Mouse (Mus musculus): ENCODE results near the gene H2-M3.
"Not testable (repeated sequence)": the region's sequence is repeated elsewhere in the genome, so short reads cannot be mapped to it uniquely, and the experiment has no call there.

Gene H2-M3

GRCm38 (mm10) chr17:37270058-37270701 lies at the start of gene H2-M3:
TSS of gene H2-M3 (plus strand) at chr17:37270220.
- DNase-seq: peak; percentile 98

GRCm38 (mm10) chr17:37221879-37222278 lies 48.1 kb upstream of the H2-M3 start:
- DNase-seq: no peak

GRCm38 (mm10) chr17:37237230-37237629 lies 32.8 kb upstream of the H2-M3 start, which contains the start of gene Olfr97:
TSS of gene Olfr97 (minus strand) at chr17:37237330.
- not testable (repeated sequence) for DNase-seq

DNA sequence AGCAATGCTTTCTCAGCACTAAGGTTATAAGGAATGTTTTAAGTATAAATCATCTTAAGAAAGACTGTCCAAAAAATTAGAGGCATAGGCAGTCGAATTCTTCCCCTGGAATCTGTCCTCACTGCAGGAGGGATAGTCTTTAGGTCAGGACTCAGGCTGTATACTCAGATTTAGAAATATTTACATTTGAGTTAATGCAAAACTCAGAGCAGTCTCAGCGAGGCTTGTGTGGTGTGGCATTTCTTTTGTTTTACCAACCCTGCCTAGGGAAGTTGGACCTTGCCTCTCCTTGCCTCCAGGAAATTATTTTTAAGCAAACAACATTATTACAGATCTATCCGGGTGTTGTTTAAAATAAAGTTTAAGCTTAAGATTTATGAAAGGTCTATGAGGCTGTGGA lies 27.8 kb upstream of the H2-M3 start:
- DNase-seq: no peak

DNA sequence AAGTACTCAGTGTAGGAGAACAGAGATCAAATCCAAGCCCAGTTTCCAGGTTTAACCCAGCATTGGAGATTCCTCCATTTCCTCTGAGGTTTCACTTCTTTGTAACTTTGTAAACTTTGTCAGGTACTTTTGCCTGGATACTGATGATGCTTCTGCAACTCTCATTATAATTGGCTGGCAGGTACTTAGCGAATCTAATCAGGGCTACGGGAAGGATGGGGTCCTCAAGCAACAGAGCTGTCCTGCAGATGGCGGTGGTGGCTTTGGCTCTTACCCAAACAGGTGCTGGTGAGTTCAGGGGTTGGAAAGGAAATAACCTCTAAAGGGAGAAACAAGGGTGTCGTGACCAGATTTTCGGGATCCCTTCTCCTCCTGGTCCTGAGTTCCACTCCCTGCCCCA lies 23.3 kb upstream of the H2-M3 start:
- peak; percentile 74 for DNase-seq

- no peak for DNase-seq
These were observed 20.6 kb upstream of the H2-M3 start for GRCm38 (mm10) chr17:37249460-37249859.

- peak; percentile 47 for DNase-seq
These were observed 19.5 kb upstream of the H2-M3 start for GRCm38 (mm10) chr17:37250544-37250943.

- DNase-seq: no peak
These were observed 6.4 kb upstream of the H2-M3 start, which contains the start of gene Olfr98 for GRCm38 (mm10) chr17:37263626-37264025. TSS of gene Olfr98 (minus strand) at chr17:37263749.

- DNase-seq: peak; percentile 81
These were observed 677 bp downstream of the H2-M3 start for GRCm38 (mm10) chr17:37270702-37271092.

DNA sequence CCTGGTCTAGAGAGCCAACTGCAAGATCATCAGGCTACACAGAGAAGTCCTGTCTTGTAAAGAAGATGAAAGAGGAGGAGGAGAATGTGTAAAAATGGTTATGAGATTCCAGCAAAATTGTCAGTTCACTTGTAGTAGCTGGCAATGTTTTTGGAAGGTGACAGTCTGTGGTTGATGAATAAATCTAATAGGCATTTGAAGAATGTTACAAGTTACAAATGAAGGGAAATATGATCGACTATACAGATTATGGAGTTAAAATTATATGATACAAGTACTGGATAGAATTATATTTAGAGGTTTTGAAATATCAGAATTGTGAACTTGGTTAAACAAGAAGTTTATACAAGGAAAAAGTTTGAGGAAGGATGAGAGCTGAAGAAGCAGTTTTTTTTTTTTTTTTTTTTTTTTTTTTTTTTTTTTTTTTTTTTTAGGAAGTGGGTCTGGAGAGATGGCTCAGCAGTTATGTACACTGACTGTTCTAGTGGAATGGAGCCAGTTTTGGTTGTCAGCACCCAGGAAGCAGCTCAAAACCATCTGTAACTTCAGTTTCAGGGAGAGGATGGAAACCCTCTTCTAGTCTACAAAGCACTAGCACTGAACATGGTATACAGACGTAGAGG lies 5.7 kb downstream of the H2-M3 start:
- no peak for DNase-seq

DNA sequence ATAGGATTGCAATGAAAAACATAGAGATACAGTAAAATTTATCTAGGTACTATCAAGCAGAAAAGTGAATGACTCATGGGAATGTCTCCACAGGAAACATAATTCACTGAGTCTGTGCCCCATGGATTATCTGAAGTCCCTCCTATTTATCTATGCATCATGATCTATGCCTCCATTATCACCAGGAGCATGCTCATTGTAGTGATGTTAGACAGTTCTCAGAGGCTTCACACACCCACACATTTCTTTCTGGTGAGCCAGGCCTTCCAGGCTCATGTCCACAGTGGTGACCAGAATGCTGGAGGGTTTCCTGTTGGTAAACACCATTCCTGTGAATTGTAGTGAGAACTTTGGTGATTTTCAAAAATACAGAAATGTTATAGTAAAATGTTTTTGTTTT lies 6.6 kb downstream of the H2-M3 start:
- DNase-seq: no peak

DNA sequence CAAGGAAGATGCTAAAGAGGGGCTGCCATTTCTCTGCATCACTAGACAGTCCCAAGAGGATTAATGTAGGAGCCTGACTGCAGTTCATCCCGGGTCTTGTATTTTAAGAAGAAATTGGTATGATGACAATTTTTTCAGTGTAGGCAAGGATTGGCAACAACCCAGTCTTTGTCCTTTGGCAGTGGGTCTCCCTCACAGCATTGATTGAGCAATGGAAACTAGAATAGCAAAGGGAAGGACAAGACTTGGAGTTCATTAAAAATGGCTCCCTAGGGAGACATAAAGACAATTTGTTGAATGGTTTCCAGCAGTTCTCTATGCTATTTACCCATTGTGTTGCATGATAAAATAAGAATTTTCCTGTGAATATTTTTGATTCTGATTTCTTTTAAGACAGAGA lies 10.3 kb downstream of the H2-M3 start:
- no peak for DNase-seq

DNA sequence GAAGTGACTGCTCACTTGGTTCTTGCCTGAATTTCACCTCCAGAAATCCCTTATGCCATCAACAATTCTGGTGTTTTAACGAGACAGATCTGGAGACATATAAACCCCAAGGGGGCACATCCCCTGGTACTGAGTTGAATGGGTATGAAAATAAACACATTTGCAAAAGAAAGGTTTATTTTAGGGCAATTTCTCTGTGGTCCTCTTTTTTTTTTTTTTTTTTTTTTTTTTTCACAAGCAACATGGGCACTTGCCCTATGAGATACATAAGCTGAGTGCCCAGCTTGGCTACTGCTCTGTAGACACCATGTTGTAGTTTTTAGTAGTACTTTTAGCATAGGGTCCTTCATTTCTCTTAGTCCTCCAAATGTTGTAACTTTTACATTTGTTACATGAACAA lies 13.3 kb downstream of the H2-M3 start, which contains the start of gene Olfr99:
Gene Olfr99, minus strand, starts transcription at position 101 of the 400 bp plus-strand sequence.
- no peak for DNase-seq

DNA sequence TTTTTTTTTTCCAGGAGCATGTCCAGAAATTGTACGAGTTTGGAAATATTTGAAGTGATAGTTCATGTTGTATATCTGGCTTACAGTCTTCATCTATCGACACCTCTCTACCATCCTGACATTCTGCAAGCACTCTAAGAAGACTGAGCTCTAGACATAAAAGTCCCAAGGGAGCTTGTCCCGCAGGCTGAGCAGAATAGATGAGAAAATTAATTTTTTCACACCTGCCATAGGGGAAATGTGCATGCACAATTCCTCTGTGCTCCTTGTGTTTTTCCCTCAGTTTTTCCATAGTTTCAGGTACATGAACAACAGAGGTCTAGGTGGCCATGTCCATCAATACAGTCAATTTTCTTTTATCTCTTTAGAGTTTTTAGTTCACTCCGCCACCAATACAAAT lies 34.2 kb downstream of the H2-M3 start, which contains the start of gene Olfr101:
Gene Olfr101, minus strand, starts transcription at position 101 of the 400 bp plus-strand sequence.
- DNase-seq: no peak

- DNase-seq: no peak
These were observed 38.5 kb downstream of the H2-M3 start for GRCm38 (mm10) chr17:37308483-37308882.

DNA sequence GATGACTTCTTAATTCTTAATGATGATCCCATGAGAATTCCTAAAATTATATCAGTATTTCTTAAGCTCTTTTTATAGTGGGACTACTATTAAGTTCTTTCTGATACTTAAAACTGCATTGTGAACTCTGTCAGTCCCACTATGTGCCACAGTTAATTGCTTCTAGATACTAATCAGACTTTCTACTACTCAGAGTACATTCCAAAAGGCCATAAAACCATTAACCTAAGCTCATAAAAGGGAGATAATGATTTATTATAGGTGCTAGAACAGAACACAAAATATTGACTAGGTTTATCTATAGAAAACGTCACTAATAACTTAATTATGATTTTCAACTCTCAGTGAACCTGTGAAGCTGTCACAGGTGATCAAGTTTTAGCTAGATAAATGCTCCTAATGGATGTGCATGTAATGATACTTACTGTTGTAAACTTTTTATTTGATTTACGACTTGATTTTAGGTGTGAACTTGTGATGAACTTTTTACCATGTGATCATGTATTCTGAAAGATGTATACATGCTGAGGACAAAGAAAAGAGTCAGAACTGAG lies 40.2 kb downstream of the H2-M3 start:
- DNase-seq: no peak

GRCm38 (mm10) chr17:37316954-37317353 lies 46.9 kb downstream of the H2-M3 start, which contains the start of gene Olfr102:
TSS of gene Olfr102 (minus strand) at chr17:37317054.
- DNase-seq: no peak
